Mouse (Mus musculus): ENCODE data around the gene Mipol1. TPM values are rescaled to one million over a fixed set of nuclear protein-coding genes. Genes with fewer than 3 reads are reported as not detected.

Mipol1 gene
- polyA plus RNA-seq, 1 experiment from 2014 or later: 8.7 TPM

DNA sequence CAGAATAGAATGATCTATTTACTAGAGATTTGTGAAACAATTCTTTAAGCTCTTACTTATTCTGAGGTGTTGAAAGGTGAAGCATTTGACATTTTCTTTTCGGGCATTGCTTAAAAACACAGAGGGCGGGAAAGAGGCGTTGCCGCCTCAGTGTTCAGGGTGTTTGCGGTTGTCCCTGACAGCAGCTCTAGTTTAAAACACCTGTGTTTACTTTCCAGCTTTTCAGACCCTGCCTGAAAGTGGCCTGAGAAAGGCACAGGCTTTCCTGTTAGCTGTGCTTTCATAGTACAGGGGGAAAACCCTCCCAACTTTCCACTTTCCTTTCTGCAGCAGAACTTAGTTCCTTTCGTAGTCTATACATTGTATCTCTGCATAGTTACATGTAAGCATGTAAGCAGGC lies 152.6 kb downstream of the Mipol1 start:
- Histone ChIP-seq H3K4me3 (ENCODE audit: low read depth, low read length) (no peak overlapping the region), H3K27ac (ENCODE audit: low read depth, low read length) (no peak overlapping the region), H3K9ac (ENCODE audit: low read depth, low read length) (no peak overlapping the region), H3K36me3 (ENCODE audit: control insufficient read depth, insufficient read depth, low read length) (no peaks in the 10 kb centered on the region), H3K4me1 (ENCODE audit: control insufficient read depth, insufficient read depth, low read length) (no peaks in the 10 kb centered on the region), H3K27me3 (ENCODE audit: control insufficient read depth, insufficient read depth, low read length) (no peaks in the 10 kb centered on the region), H3K9me3 (replicated peaks; ENCODE audit: control insufficient read depth, low read length) (no peaks in the 10 kb centered on the region), H3K4me2 (no peak overlapping the region)
- WGBS (ENCODE audit: insufficient replicate concordance): 50% methylated on average over 6 of the region's 6 CpGs
- ATAC-seq (replicated peaks; ENCODE audit: insufficient number of reproducible peaks, low FRiP score, low TSS enrichment): no peak

DNA sequence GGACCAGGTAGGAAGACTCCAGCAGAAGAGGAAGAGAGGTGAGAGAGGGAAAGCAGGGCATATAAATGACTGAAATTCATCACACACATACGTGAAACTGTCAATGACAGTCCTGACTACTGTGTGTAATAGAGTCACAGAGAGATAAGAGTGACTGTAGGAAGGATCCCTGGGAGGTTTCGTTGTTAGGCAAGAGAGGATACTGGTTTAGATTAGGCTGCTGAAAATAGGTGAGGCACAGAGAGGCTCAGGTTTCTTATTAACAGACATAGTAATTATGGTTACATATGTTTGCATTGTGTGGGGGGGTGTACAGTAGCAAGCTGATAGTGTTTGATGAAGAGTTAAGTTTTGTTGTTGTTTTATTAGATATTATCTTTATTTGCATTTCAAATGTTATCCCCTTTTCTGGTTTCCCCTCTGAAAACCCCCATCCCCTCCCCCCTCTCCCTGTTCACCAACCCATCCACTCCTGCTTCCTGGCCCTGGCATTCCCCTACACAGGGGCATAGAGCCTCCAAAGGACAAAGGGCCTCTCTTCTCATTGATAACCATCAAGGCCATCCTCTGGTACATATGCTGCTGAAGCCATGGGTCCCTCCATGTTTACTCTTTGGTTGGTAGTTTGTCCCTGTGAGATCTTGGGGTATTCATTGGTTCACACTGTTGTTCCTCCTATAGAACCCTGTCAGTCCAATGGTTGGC lies 157.5 kb downstream of the Mipol1 start:
- Histone ChIP-seq H3K9me3 (replicated peaks; ENCODE audit: control insufficient read depth, low read length) (no peaks in the 10 kb centered on the region), H3K27me3 (ENCODE audit: control insufficient read depth, insufficient read depth, low read length) (no peaks in the 10 kb centered on the region), H3K4me1 (ENCODE audit: control insufficient read depth, insufficient read depth, low read length) (no peaks in the 10 kb centered on the region), H3K4me3 (ENCODE audit: low read depth, low read length) (no peak overlapping the region), H3K9ac (ENCODE audit: low read depth, low read length) (no peak overlapping the region), H3K4me2 (no peak overlapping the region), H3K36me3 (ENCODE audit: control insufficient read depth, insufficient read depth, low read length) (no peaks in the 10 kb centered on the region), H3K27ac (ENCODE audit: low read depth, low read length) (no peak overlapping the region)
- ATAC-seq (replicated peaks; ENCODE audit: insufficient number of reproducible peaks, low FRiP score, low TSS enrichment): no peak
- 70% methylated on average over 2 of the region's 2 CpGs for WGBS (ENCODE audit: insufficient replicate concordance)

DNA sequence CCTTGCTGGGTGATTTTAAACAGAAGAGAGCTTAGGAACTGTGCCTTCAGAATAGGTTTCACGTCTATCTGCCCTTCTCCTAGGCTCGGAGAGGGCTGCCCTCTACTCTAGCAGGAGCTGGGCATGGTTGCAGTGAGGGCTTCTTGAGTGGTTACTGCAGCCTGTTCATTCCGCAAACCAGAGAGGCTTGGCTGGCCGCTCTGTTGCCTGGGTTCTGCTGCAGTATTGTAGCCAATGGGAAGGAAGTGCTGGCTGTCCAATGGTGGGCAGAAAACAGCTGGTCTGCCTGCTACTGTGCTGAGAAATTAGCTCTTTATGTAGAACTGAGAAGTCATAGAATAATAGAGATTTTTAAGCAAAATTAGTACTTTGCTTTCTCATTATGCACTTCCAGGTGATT lies 169.3 kb downstream of the Mipol1 start:
- Histone ChIP-seq H3K4me3 (ENCODE audit: low read depth, low read length) (no peak overlapping the region), H3K4me2 (no peak overlapping the region), H3K9ac (ENCODE audit: low read depth, low read length) (no peak overlapping the region), H3K27ac (ENCODE audit: low read depth, low read length) (no peak overlapping the region), H3K27me3 (ENCODE audit: control insufficient read depth, insufficient read depth, low read length) (no peaks in the 10 kb centered on the region), H3K9me3 (replicated peaks; ENCODE audit: control insufficient read depth, low read length) (no peaks in the 10 kb centered on the region), H3K4me1 (ENCODE audit: control insufficient read depth, insufficient read depth, low read length) (no peaks in the 10 kb centered on the region), H3K36me3 (ENCODE audit: control insufficient read depth, insufficient read depth, low read length) (no peaks in the 10 kb centered on the region)
- WGBS (ENCODE audit: insufficient replicate concordance): 64% methylated on average over 4 of the region's 4 CpGs
- no peak for ATAC-seq (replicated peaks; ENCODE audit: insufficient number of reproducible peaks, low FRiP score, low TSS enrichment)

DNA sequence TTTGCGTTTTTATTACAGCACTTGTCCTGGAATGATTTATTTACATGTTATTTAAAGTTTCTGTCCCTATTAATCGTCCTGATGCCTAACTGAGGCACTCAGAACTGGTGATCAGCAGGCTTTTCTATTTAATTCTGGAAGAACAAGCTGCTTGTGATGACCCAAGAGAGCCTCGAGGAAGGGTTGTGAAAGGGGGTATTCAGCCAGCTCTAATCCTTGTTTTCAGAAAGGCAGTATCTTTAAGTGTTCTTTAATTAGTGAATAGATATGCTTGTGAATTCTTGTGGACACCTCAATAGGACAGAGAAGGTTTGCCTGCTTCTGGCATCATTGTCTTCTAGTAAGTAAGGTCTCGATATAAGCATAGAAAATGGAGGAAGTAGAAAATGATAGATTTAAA lies 170.0 kb downstream of the Mipol1 start:
- H3K4me1 ChIP-seq (ENCODE audit: control insufficient read depth, insufficient read depth, low read length): no peaks in the 10 kb centered on the region
- 66% methylated on average over 4 of the region's 4 CpGs for WGBS (ENCODE audit: insufficient replicate concordance)
- H3K9me3 ChIP-seq (replicated peaks; ENCODE audit: control insufficient read depth, low read length): no peaks in the 10 kb centered on the region
- H3K9ac ChIP-seq (ENCODE audit: low read depth, low read length): no peak overlapping the region
- no peak for ATAC-seq (replicated peaks; ENCODE audit: insufficient number of reproducible peaks, low FRiP score, low TSS enrichment)
- no peaks in the 10 kb centered on the region for H3K36me3 ChIP-seq (ENCODE audit: control insufficient read depth, insufficient read depth, low read length)
- H3K4me2 ChIP-seq: no peak overlapping the region
- H3K27ac ChIP-seq (ENCODE audit: low read depth, low read length): no peak overlapping the region
- H3K4me3 ChIP-seq (ENCODE audit: low read depth, low read length): no peak overlapping the region
- H3K27me3 ChIP-seq (ENCODE audit: control insufficient read depth, insufficient read depth, low read length): no peaks in the 10 kb centered on the region

DNA sequence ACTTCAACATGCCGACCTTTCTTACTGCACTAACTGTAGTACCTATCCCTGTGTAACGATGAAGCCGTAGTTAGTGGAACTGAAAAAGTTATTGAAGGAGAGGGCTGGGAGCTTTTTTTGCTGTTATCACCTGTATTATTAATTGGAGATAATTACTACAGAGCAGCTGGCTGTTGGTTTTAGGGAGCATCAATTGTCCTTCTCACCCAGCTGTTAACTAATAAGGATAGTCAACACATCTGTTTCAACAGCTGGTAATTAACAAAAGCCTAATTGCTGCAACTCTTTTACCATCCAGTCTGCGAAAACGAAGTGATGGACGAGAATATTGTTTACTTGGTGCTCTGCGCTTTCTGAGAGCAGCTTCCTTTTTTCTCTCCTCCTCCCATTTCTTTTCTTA lies 170.9 kb downstream of the Mipol1 start:
- no peaks in the 10 kb centered on the region for H3K9me3 ChIP-seq (replicated peaks; ENCODE audit: control insufficient read depth, low read length)
- no peak overlapping the region for H3K27ac ChIP-seq (ENCODE audit: low read depth, low read length)
- WGBS (ENCODE audit: insufficient replicate concordance): 65% methylated on average over 7 of the region's 7 CpGs
- no peak for ATAC-seq (replicated peaks; ENCODE audit: insufficient number of reproducible peaks, low FRiP score, low TSS enrichment)
- H3K36me3 ChIP-seq (ENCODE audit: control insufficient read depth, insufficient read depth, low read length): no peaks in the 10 kb centered on the region
- H3K9ac ChIP-seq (ENCODE audit: low read depth, low read length): no peak overlapping the region
- H3K4me3 ChIP-seq (ENCODE audit: low read depth, low read length): no peak overlapping the region
- no peaks in the 10 kb centered on the region for H3K4me1 ChIP-seq (ENCODE audit: control insufficient read depth, insufficient read depth, low read length)
- H3K27me3 ChIP-seq (ENCODE audit: control insufficient read depth, insufficient read depth, low read length): no peaks in the 10 kb centered on the region
- H3K4me2 ChIP-seq: no peak overlapping the region

DNA sequence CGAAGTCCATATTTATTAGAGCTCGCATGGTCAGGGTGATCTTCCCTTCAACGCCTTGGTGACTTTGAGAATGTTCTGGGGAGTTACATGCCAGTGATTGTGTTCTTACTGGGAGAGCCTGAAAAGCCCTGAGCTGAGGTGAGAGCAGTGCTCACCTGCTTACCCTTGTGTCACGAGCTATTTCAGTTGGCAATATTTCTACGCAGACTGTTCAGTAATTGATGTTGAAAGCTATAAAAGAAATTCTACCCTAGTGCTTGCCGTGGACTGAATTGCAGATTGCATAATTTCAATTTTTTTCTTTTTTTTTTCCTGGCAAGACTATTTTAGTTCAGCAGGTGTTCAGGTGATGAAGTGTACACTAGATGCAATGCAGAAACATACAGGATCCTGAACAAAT lies 172.1 kb downstream of the Mipol1 start:
- H3K4me1 ChIP-seq (ENCODE audit: control insufficient read depth, insufficient read depth, low read length): no peaks in the 10 kb centered on the region
- ATAC-seq (replicated peaks; ENCODE audit: insufficient number of reproducible peaks, low FRiP score, low TSS enrichment): no peak
- no peaks in the 10 kb centered on the region for H3K27me3 ChIP-seq (ENCODE audit: control insufficient read depth, insufficient read depth, low read length)
- no peaks in the 10 kb centered on the region for H3K9me3 ChIP-seq (replicated peaks; ENCODE audit: control insufficient read depth, low read length)
- H3K4me2 ChIP-seq: no peak overlapping the region
- no peak overlapping the region for H3K9ac ChIP-seq (ENCODE audit: low read depth, low read length)
- 84% methylated on average over 6 of the region's 6 CpGs for WGBS (ENCODE audit: insufficient replicate concordance)
- no peak overlapping the region for H3K27ac ChIP-seq (ENCODE audit: low read depth, low read length)
- no peaks in the 10 kb centered on the region for H3K36me3 ChIP-seq (ENCODE audit: control insufficient read depth, insufficient read depth, low read length)
- H3K4me3 ChIP-seq (ENCODE audit: low read depth, low read length): no peak overlapping the region

DNA sequence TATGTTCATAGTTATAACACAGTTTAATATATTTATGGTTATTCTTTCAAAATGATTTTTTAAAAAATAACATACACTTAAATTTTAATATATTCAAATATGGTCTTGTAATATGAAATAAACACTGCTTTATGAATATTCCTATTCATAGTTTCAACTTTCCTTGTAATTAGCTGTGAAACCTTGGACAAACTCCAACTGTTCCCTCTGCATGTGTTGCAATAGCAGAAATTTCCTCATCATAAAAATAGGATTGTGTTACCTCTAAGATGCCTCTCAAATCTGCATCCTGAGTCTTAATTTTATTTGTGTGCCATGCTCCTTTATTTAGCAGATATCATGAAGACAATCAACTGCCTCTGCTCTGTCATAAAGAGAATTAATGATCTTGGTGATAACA lies 179.7 kb downstream of the Mipol1 start:
- no peak for ATAC-seq (replicated peaks; ENCODE audit: insufficient number of reproducible peaks, low FRiP score, low TSS enrichment)
- Histone ChIP-seq H3K9me3 (replicated peaks; ENCODE audit: control insufficient read depth, low read length) (no peaks in the 10 kb centered on the region), H3K4me3 (ENCODE audit: low read depth, low read length) (no peak overlapping the region), H3K4me1 (ENCODE audit: control insufficient read depth, insufficient read depth, low read length) (no peaks in the 10 kb centered on the region), H3K36me3 (ENCODE audit: control insufficient read depth, insufficient read depth, low read length) (no peaks in the 10 kb centered on the region), H3K4me2 (no peak overlapping the region), H3K27me3 (ENCODE audit: control insufficient read depth, insufficient read depth, low read length) (no peaks in the 10 kb centered on the region), H3K9ac (ENCODE audit: low read depth, low read length) (no peak overlapping the region), H3K27ac (ENCODE audit: low read depth, low read length) (no peak overlapping the region)

DNA sequence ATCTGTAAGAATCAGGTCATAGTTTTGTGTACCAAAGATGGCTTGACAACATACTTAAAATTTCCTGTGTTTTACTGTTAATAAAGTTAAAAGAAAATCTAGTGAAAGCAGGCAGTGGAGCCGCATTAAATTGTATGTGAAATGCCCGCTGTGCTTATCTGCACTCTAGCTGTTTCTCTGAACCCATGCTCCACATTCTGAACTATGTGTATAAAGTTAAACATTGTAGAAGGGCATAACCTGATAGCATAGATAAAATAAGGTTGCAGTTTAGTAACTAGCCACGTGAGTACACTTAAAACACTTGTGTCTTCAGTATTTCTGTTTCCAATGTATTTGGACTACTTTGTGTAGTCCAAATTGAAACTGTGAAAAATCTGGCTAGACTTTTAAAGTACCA lies 183.6 kb downstream of the Mipol1 start:
- 75% methylated on average over 3 of the region's 3 CpGs for WGBS (ENCODE audit: insufficient replicate concordance)
- Histone ChIP-seq H3K4me3 (ENCODE audit: low read depth, low read length) (no peak overlapping the region), H3K36me3 (ENCODE audit: control insufficient read depth, insufficient read depth, low read length) (no peaks in the 10 kb centered on the region), H3K27me3 (ENCODE audit: control insufficient read depth, insufficient read depth, low read length) (no peaks in the 10 kb centered on the region), H3K27ac (ENCODE audit: low read depth, low read length) (no peak overlapping the region), H3K9me3 (replicated peaks; ENCODE audit: control insufficient read depth, low read length) (no peaks in the 10 kb centered on the region), H3K4me2 (no peak overlapping the region), H3K9ac (ENCODE audit: low read depth, low read length) (no peak overlapping the region), H3K4me1 (ENCODE audit: control insufficient read depth, insufficient read depth, low read length) (no peaks in the 10 kb centered on the region)
- no peak for ATAC-seq (replicated peaks; ENCODE audit: insufficient number of reproducible peaks, low FRiP score, low TSS enrichment)

DNA sequence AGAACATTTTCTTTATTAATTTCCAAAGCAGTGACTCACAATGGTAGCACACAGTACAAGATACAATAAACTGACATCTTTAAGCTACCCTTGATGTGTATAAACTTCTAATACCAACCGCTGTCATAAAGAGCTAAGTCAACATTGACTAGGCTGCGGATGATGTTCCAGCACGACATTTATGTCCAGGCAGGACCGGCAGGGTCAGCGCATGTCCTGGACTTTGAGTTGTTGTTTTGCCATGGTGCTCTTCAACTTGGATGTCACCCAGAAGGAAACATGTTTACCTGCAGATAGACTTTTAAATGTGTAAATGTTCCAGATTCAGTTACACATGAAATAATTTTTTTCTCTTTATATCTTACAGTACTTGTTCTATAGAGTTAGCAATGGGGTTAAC lies 194.7 kb downstream of the Mipol1 start:
- 90% methylated on average over 5 of the region's 5 CpGs for WGBS (ENCODE audit: insufficient replicate concordance)
- H3K9ac ChIP-seq (ENCODE audit: low read depth, low read length): no peak overlapping the region
- H3K4me1 ChIP-seq (ENCODE audit: control insufficient read depth, insufficient read depth, low read length): no peaks in the 10 kb centered on the region
- H3K27me3 ChIP-seq (ENCODE audit: control insufficient read depth, insufficient read depth, low read length): no peaks in the 10 kb centered on the region
- no peaks in the 10 kb centered on the region for H3K9me3 ChIP-seq (replicated peaks; ENCODE audit: control insufficient read depth, low read length)
- H3K36me3 ChIP-seq (ENCODE audit: control insufficient read depth, insufficient read depth, low read length): no peaks in the 10 kb centered on the region
- H3K4me3 ChIP-seq (ENCODE audit: low read depth, low read length): no peak overlapping the region
- H3K4me2 ChIP-seq: no peak overlapping the region
- ATAC-seq (replicated peaks; ENCODE audit: insufficient number of reproducible peaks, low FRiP score, low TSS enrichment): no peak
- H3K27ac ChIP-seq (ENCODE audit: low read depth, low read length): no peak overlapping the region
